Mouse (Mus musculus) spleen, postnatal 14 days (tissue): Measurements from ENCODE around the gene Ctdnep1.
A peak's percentile ranks its signal among the peaks of the same experiment; 100 is the strongest.

Source experiments
- DNase-seq, 2 experiments: peaks; one replicate each; pipeline ENCODE4 v3.0.0; 2021 to 2022; ENCODE audit warnings: low spot score in 2 of 2

Gene Ctdnep1

GRCm38 (mm10) chr11:69981141-69981762 is at the start of gene Ctdnep1:
Gene Ctdnep1, plus strand, starts transcription at chr11:69981156.
- DNase-seq = peak in 1 of 2 experiments; percentile 40

- DNase-seq = no peak
Observed at GRCm38 (mm10) chr11:69931769-69932168, 49.2 kb upstream of the Ctdnep1 start.

GRCm38 (mm10) chr11:69932254-69932653 is 48.7 kb upstream of the Ctdnep1 start:
- no peak for DNase-seq

- no peak for DNase-seq
Observed at GRCm38 (mm10) chr11:69933066-69933465, 47.9 kb upstream of the Ctdnep1 start.

GRCm38 (mm10) chr11:69934169-69934568 is 46.8 kb upstream of the Ctdnep1 start:
- peak; percentile 91 to 97 for DNase-seq

- DNase-seq = no peak
Observed at GRCm38 (mm10) chr11:69934681-69935080, 46.3 kb upstream of the Ctdnep1 start.

- peak; percentile 76 to 81 for DNase-seq
Observed at GRCm38 (mm10) chr11:69935137-69935879, 45.6 kb upstream of the Ctdnep1 start, which contains the start of gene Ybx2. Gene Ybx2, plus strand, starts transcription at chr11:69935796.

GRCm38 (mm10) chr11:69936156-69936555 is 44.8 kb upstream of the Ctdnep1 start:
- no peak for DNase-seq

- no peak for DNase-seq
Observed at GRCm38 (mm10) chr11:69936714-69937347, 44.1 kb upstream of the Ctdnep1 start.

GRCm38 (mm10) chr11:69937385-69937784 is 43.6 kb upstream of the Ctdnep1 start:
- DNase-seq = no peak

GRCm38 (mm10) chr11:69937834-69938233 is 43.1 kb upstream of the Ctdnep1 start:
- no peak for DNase-seq

- DNase-seq = no peak
Observed at GRCm38 (mm10) chr11:69938401-69938979, 42.5 kb upstream of the Ctdnep1 start.

- DNase-seq = no peak
Observed at GRCm38 (mm10) chr11:69939181-69939580, 41.8 kb upstream of the Ctdnep1 start.

GRCm38 (mm10) chr11:69939731-69940130 is 41.2 kb upstream of the Ctdnep1 start:
- no peak for DNase-seq

GRCm38 (mm10) chr11:69940962-69941361 is 40.0 kb upstream of the Ctdnep1 start:
- no peak for DNase-seq

- no peak for DNase-seq
Observed at GRCm38 (mm10) chr11:69945216-69945615, 35.7 kb upstream of the Ctdnep1 start.

- DNase-seq = peak in 1 of 2 experiments; percentile 21
Observed at GRCm38 (mm10) chr11:69945997-69946891, 34.7 kb upstream of the Ctdnep1 start.

GRCm38 (mm10) chr11:69947337-69948065 is 33.5 kb upstream of the Ctdnep1 start:
- peak; percentile 50 to 56 for DNase-seq

GRCm38 (mm10) chr11:69948066-69948762 is 32.7 kb upstream of the Ctdnep1 start, which contains the start of gene Slc2a4:
Gene Slc2a4, minus strand, starts transcription at chr11:69948188.
- peak; percentile 92 to 94 for DNase-seq

- peak; percentile 81 to 88 for DNase-seq
Observed at GRCm38 (mm10) chr11:69948763-69949150, 32.2 kb upstream of the Ctdnep1 start.
